Mouse (Mus musculus) cerebellum, postnatal 36 days (tissue): ENCODE results near the gene Zcchc14.
A peak's percentile ranks its signal among the peaks of the same experiment; 100 is the strongest.

Experiments used
- DNase-seq, 2 experiments: peaks; one replicate each; pipeline ENCODE4 v3.0.0; 2021 to 2022; ENCODE audit warnings: mixed read lengths in 2 of 2

Gene Zcchc14

DNA sequence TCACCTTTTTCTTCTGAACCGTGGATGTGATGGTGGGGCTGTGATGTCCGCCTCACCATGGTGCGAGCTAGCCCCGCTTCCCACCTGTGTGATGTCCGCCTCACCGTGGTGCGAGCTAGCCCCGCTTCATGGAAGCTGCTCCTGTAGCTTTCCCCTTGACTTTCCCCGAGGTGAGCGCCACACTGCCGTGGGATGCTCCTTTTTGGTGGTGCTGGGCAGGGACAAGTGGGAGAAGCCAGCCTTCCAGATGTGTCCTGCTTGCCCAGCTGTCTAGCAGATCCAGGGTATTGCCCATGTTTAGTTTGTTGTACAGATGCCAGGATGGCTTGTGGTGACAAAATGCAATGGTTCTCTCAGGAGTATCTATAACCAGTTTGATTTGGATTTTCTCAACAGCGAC is 10.4 kb upstream of the Zcchc14 start:
- no peak for DNase-seq

DNA sequence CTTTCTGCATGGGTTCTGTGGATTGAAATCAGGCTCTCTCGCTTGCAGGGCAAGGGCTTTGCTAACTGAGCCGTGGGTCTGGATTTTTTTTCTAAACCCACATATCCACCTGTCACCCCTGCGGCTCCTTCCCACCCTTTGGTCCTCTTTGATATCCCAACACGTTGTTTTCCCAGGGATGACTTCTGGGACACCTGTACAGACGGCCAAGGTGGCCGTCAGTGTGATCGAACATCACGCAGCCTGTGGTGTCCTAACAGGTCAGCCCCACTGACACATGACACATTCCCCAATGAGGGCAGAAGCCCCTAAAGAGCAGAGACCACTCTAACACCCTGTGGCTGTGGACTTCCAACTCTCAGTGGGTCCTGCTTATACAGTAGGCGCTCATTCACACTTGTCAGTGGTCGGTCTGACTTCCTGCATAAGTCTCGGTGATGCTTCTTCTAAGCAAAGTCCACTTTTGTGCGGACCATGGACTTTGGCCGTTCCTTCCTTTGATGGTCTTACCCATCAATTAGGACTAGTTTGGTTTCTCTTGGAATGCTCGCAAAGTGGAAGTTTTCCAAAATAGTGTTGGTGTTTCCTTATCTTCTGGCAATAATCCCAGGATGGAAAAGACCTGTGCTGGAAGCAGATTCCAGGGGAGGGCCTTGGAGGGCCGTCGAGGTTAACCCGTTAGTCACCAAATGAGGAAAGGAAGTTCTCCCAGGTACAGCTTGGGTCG is 9.1 kb upstream of the Zcchc14 start:
- no peak for DNase-seq

DNA sequence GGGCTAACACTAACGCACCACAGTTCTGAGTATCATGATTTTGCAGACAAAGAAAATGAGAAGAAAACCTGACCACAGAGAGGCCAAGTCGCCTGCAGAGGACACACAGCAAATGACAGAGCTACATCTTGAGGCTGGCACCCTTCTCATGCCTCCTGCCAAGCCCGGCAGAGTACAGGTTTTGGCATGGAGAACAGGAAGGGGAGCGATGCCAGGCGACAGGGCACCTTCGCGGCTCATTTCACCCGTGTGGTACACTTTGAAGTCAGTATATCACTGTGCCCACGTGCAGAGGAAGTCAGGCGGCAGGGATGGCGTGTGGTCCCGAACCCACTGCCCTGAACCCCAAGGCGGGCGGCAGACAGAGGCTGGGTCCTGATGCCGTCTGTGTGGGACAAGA is 7.9 kb upstream of the Zcchc14 start:
- no peak for DNase-seq

GRCm38 (mm10) chr8:121654966-121655494 is 2.3 kb upstream of the Zcchc14 start:
- peak in 1 of 2 experiments; percentile 22 for DNase-seq

DNA sequence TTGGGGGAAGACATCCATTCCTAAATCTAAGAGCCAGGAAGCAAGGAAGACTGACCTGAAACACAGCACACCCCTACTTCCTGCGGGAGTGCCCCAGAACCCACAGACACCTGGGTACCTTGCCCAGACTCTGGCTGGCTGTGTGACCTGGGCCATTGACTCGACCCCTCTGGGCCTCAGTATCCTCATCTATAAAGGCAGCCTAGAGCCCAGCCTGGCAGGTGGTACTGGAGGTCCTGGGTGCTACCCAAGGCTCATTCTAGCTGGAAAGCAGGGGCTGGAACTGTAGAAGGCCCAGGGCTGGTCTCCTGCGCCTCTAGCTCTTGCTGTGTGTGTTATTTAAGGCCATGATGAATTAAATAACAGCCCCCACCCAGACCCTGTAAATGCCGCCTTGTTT is 1.4 kb upstream of the Zcchc14 start:
- DNase-seq: no peak

- no peak for DNase-seq
These were observed 779 bp upstream of the Zcchc14 start for GRCm38 (mm10) chr8:121653340-121654019.

DNA sequence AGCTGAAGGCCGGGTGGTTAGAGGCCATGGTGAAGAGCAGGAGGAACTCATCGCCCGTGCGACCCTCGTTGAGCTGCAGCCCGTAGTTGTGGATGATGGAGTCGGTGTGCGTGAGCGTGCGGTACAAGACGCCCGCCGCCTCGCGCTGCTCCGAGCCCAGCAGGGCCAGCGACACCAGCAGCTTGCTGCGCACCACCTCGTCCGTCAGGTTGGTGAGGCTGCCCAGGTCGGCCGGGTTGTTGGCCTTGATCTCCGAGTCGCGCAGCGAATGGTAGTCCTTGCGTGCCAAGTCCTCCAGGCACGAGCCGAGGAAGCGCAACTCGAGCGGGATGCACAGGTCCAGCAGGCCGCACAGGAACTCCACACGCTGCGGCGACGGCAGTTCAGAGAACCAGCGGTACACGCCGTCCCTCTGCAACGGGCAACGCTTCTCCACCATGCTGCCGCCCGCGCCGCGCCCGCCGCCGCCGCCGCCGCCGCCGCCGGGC is 783 bp downstream of the Zcchc14 start:
- peak; percentile 66 to 70 for DNase-seq

DNA sequence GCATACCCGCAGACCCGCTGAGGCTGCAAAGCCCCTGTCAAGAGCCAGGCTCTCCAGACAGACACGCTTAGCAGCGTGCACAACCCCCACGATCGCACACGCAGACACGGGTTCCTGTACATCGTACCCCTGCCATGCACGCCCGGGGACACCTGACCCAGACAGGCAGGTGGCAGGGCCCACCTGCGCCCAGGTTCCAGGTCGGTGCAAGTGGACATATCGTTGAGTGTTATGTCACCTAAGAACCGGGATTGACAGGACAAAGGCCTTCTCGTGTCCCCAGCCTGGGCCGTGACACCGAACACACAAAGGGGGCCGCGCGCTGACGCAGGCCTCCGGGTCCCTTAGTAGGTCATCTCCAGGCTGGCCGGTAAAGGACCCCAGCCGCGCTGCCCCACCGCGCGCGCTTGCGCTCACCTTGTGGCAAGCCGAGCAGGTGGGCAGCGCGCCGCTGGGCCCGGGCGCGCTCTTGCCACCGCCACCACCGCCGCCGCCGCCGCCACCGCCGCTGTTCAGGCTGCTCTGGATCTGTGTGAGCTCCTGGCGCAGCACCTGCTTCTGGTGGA is 1.3 kb downstream of the Zcchc14 start:
- peak in 1 of 2 experiments; percentile 50 for DNase-seq

DNA sequence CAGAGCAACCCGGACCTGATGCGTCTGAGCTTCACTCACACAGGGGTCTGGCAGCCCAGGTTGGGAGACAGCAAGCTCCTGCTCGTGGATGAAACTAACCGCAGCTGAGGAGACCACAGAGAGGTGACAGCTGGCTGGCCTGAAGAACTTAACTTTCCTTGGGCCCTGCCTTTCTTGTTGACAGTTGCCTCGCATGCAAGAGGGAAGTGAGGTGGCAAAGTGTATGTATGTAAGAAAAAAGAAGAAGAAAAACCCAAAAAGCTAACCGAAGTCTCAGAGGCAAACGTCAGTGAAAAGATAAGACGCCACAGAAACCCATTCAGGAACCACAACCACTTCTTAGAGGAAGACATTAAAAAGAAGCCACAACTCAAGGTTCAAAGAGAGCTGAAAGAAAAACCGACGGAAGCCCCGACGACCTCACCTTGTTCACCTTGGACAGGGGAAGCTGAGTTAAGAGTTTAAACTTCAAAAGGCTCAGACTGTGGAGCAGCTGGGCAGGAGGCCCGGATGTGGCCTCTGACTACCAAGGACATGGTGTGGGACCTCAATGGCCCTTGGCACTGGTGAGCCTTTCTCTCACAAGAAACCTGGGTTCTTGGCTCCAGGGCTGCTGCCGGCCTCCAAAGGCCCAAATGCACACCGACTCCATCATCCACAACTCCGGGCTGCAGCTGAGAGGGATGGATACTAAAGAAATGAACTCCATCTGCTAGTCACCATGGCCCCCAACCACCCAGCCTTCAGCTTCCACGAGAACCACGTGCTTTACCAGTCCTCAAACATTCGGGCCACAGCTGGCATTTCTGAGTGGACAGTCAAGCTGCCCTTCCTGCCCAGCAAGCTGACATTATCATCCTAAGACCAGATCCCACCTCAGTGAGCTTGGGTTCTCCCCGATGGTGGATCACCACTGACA is 2.1 kb downstream of the Zcchc14 start:
- DNase-seq: no peak

DNA sequence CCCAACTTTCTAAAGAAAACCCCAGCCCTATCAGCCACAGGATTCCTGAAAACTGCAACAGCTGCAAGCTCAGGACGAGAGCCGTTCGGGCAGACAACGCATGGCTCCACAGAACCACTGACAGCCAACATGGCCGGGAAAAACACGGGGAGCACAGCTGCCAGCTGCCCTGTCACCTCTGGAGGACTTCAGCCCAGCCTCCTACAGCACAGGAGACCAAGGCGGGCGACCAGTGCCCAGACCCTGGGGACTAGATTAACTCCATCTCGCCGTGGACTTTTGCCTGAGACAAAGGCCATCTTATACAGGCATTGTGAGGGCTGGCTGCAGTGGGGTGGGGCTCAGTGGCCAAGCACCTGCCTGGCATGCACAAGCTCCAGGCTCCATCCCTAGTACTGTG is 2.8 kb downstream of the Zcchc14 start:
- DNase-seq: no peak

DNA sequence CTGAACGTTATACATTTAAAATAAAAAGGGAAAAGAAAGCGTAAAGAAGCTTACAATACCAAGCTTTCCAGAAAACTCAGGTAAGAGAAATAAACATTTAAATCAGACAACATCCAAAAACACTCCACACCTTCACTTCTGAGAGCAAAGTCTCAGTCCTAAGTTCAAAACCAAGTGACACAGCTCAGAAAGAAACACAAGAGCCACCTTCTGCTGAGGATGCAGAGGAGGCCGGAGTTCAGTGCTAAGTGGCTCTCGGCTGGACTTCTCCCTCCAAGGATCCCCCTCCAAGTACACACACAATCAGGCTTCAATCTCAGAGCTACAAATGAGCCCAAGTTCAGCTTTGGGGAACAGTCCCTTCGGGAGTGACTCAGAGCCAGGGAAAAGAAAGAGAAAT is 3.3 kb downstream of the Zcchc14 start:
- no peak for DNase-seq

DNA sequence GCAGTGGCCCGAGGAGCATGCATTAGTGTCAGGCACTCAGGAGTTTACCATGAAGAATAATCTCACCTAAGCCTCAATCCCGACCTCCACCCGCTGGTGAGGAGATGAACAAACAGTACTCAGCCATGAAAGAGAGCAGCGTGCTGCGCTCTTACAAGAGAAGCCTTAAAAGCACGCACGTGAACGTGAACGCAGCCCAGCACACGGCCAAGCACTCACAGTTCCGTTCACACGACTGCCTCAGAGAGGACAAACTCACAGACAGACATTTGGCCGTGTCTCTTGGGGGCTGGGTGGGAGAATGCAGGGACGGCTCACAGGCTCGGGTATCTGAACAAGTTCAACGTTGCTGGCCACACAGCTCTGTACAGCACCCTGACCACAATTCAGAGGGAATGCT is 4.2 kb downstream of the Zcchc14 start:
- no peak for DNase-seq

DNA sequence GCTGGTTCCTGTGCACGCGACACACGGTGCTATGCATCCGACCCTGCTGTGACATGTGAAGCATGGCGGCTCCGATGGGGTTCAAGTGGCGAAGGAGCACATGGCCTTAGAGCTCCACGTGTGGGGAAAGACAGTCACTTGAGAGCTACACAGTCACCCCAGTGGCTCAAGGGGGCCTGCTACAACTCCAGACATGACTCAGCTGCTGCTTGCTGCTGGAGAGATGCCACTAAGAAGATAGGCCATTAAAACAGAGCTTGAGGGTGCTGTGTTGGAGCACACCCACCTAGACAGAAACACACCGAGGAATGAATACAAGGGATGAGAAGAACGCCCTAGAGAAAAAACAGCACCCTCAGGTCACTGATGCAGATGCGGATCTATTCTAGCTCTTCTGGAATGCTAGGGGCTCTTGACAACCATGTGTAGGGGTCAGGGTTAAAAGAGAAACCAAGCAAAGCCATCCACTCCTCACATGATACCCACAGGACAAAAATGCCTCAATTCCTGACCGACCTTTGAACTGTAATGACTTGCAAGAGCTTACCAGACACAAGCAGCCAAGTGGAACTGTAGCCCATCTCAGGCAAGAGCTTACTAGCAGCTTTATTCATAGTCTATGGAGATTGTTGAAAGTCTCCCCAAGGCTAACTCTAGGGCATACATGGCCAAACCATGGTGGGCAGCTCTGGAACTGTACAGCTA is 5.0 kb downstream of the Zcchc14 start:
- DNase-seq: no peak

GRCm38 (mm10) chr8:121643384-121643783 is 9.3 kb downstream of the Zcchc14 start:
- DNase-seq: no peak

DNA sequence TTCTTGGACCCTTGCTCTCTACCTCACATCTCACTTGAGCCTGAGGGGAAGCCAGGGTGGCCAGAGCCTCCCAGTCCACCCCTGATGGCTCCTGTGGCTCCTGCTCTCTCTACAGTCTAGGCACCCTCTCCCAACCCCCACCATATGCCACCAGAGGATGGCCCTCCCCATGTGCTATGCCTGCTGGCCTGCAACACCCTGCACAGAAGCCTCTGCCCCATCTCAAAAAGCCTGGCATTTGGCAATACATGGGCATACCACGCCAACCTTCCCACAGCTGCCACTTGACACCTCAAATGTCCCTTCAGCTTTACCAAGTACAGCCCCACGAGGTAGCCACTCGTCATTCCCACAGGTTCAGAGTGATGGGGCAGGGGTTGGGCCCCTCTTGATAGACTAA is 9.9 kb downstream of the Zcchc14 start:
- no peak for DNase-seq

DNA sequence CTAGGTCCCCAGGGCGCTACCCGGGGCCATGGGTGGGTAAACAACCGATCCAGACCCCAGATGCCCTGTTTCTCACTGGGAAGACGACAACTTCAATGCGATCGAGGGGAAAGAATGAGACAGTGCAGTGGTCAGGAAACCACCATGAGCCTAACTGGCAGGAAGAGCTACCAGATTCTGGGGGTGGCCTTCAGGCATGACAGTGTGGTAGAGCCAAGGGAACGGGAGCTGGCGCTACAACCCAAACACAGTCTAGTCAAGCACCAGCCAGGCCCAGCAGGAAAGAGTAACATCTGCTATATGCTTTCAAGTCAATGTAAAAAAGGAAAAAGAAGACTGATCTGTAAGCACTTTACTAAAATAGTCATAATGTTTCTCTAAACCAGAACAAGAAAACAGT is 16.5 kb downstream of the Zcchc14 start:
- DNase-seq: no peak

GRCm38 (mm10) chr8:121635534-121635933 is 17.2 kb downstream of the Zcchc14 start:
- DNase-seq: no peak

- DNase-seq: peak in 1 of 2 experiments; percentile 40
These were observed 20.3 kb downstream of the Zcchc14 start for GRCm38 (mm10) chr8:121632401-121632800.

- no peak for DNase-seq
These were observed 21.0 kb downstream of the Zcchc14 start for GRCm38 (mm10) chr8:121631645-121632071.

- DNase-seq: no peak
These were observed 24.0 kb downstream of the Zcchc14 start for GRCm38 (mm10) chr8:121628681-121629080.

GRCm38 (mm10) chr8:121623043-121623442 is 29.7 kb downstream of the Zcchc14 start:
- no peak for DNase-seq

- DNase-seq: no peak
These were observed 30.8 kb downstream of the Zcchc14 start for GRCm38 (mm10) chr8:121621879-121622278.
